Mouse (Mus musculus) kidney, embryonic 14.5 days (tissue): ENCODE results near the gene BC024978. TPM values are rescaled to one million over a fixed set of nuclear protein-coding genes. Genes with fewer than 3 reads are reported as not detected.
A peak's percentile ranks its signal among the peaks of the same experiment; 100 is the strongest.

ENCODE experiments used
- ATAC-seq: fragments of 200-750 bp; cut with Nextera tagmentation; 2 replicates; pipeline ENCODE4 v1.8.0; 2017; ENCODE audit warnings: moderate number of reproducible peaks, mild to moderate bottlenecking, moderate TSS enrichment, moderate library complexity; ENCODE audit not compliant: low FRiP score, low TSS enrichment
- H3K27ac ChIP-seq: fragments of 300-500 bp; sonication (generic); 2 replicates; pipeline ENCODE4 v1.5.1; 2014; ENCODE audit warnings: low read depth, mild to moderate bottlenecking, low read length, moderate library complexity, mixed read lengths
- H3K27me3 ChIP-seq: fragments of 300-500 bp; sonication (generic); 2 replicates; pipeline ENCODE4 v1.6.1; 2014; ENCODE audit warnings: mild to moderate bottlenecking, low read length; ENCODE audit not compliant: control insufficient read depth, insufficient read depth
- H3K36me3 ChIP-seq: fragments of 300-500 bp; sonication (generic); 2 replicates; pipeline ENCODE4 v1.6.1; 2014; ENCODE audit warnings: low read length, mixed read lengths; ENCODE audit not compliant: control insufficient read depth, insufficient read depth
- H3K4me1 ChIP-seq: fragments of 300-500 bp; sonication (generic); 2 replicates; pipeline ENCODE4 v1.6.1; 2014; ENCODE audit warnings: low read length, mixed read lengths; ENCODE audit not compliant: control insufficient read depth, insufficient read depth
- H3K4me2 ChIP-seq: fragments of 300-500 bp; sonication (generic); replicated peaks from 2 replicates; pipeline ENCODE4 v1.6.1; 2014; ENCODE audit warnings: low read depth, mild to moderate bottlenecking, low read length
- H3K4me3 ChIP-seq: fragments of 300-500 bp; sonication (generic); 2 replicates; pipeline ENCODE4 v1.5.1; 2014; ENCODE audit warnings: mild to moderate bottlenecking, low read length
- H3K9ac ChIP-seq: fragments of 300-500 bp; sonication (generic); 2 replicates; pipeline ENCODE4 v1.6.1; 2014; ENCODE audit warnings: low read depth, mild to moderate bottlenecking, low read length, moderate library complexity
- H3K9me3 ChIP-seq: fragments of 300-500 bp; sonication (generic); 2 replicates; pipeline ENCODE4 v1.6.1; 2016; ENCODE audit warnings: low read length; ENCODE audit not compliant: control insufficient read depth
- WGBS: fragments of 180-500 bp; shearing (Covaris S2); extraction: QIAGEN DNeasy Blood & Tissue Kit; methylation state at CpG from one replicate; pipeline ENCODE4 v1.1.7; 2014; 5-methylcytosine and 5-hydroxymethylcytosine counted together
- polyA plus RNA-seq: library from polyadenylated mRNA; unstranded; fragments of >200 nt; fragmentation: Nextera tagmentation; extraction: Ambion mirVana; gene quantifications from 2 replicates; pipeline ENCODE4 v1.2.1, GENCODE M21; 2014

Gene BC024978
- polyA plus RNA-seq, 1 experiment from 2014 or later: 4.5 TPM

DNA sequence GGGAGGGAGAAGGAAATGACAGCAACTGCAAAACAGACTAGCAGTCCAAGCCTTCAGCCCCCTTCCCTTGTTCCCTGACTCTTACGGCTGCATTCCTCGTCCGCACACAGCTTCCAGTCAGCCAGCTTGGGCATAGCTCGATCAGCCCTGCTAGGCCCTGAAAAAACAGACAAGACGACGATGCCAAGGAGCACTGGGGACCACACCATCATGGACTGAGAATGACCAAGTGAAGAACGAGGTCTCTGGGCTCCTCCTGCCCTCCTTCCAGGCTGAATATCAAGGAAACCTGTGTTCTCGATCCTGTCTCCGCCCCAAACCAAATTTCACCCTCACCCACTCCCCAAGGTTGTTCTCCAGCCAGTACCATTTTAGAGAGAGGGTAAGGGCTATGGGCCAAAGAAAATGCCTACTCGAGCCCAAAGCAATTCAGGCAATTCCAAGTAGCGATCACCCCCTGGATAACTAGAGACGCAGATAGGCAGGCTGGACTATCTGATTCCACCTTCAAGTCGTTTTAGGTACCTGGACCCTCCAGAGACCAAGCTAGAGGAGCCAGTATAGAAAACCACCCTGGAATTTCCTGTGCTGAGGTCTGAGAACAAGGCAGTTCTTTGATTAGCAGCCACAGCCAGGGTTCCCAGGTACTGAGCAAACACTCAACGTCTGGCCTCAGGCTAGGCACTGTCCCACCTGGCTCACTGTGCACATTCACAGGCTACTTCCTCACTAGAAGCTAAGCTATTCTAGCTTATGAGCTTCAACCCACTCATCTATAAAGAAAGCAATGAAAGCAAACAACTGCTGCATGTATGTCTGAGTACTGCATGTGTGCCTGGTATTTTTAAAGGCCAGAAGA lies 14.5 kb upstream of the BC024978 start, which contains the start of the genes Gm21983 and Mia:
Gm21983 (minus strand) TSS at position 250 of the 859 bp plus-strand sequence.
Mia (minus strand) TSS at position 321 of the 859 bp plus-strand sequence.
- no peak for ATAC-seq
- H3K36me3 ChIP-seq: peaks cover 26% of the 10 kb centered on the region
- peak within 1 kb of the TSS; percentile 52; the same call in 1 of the 2 replicates for H3K27ac ChIP-seq
- H3K9me3 ChIP-seq: no peaks in the 10 kb centered on the region
- 69% methylated on average over 14 of the region's 14 CpGs for WGBS
- H3K4me1 ChIP-seq: 0 out of 2 replicates have a peak, but pooled peaks cover 8% of the 10 kb centered on the region
- H3K27me3 ChIP-seq: no peaks in the 10 kb centered on the region
- H3K9ac ChIP-seq: no peak within 1 kb of the TSS
- H3K4me3 ChIP-seq: peak within 1 kb of the TSS; percentile 7; the same call in 1 of the 2 replicates
- H3K4me2 ChIP-seq: no peak within 1 kb of the TSS; the same call in 1 of the 2 replicates

GRCm38 (mm10) chr7:27182498-27182897 lies 13.1 kb upstream of the BC024978 start:
- WGBS: 92% methylated on average over 1 of the region's 1 CpGs
- no peak overlapping the region for H3K4me3 ChIP-seq
- no peak for ATAC-seq
- H3K4me2 ChIP-seq: no peak overlapping the region
- H3K27ac ChIP-seq: no peak overlapping the region
- no peak overlapping the region for H3K9ac ChIP-seq
- no peaks in the 10 kb centered on the region for H3K27me3 ChIP-seq
- H3K4me1 ChIP-seq: 0 out of 2 replicates have a peak, but pooled peaks cover 8% of the 10 kb centered on the region
- no peaks in the 10 kb centered on the region for H3K9me3 ChIP-seq
- peaks cover 41% of the 10 kb centered on the region for H3K36me3 ChIP-seq

- H3K27ac ChIP-seq: no peak overlapping the region
These were observed 10.6 kb upstream of the BC024978 start for GRCm38 (mm10) chr7:27184964-27185363.

DNA sequence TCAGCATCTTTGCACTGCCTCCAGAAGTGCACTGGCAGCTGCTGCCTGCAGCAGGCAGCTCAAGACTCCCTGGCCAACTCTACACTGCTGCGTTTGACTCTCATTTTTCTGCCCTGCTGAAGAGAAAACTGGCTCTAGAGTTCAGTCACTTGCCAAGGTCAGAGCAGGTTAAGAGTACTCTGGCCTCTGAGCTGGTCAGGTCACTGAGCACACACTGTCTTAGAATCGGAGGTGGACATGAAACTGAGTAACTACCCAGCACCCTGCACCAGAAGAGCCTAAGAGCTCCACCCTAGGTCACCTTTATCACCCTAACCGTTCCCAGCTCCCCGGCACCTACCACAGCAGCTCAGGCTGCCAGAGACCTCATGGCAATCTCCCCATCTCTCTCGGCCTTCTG lies 9.6 kb upstream of the BC024978 start:
- no peak for ATAC-seq
- Histone ChIP-seq H3K4me2 (no peak overlapping the region), H3K27ac (no peak overlapping the region), H3K36me3 (peaks cover 75% of the 10 kb centered on the region), H3K9ac (no peak overlapping the region), H3K4me3 (no peak overlapping the region), H3K27me3 (no peaks in the 10 kb centered on the region), H3K9me3 (no peaks in the 10 kb centered on the region), H3K4me1 (no peaks in the 10 kb centered on the region)
- WGBS: 88% methylated on average over 5 of the region's 5 CpGs

More at GRCm38 (mm10) chr7:27184964-27185363, 10.6 kb upstream of the BC024978 start:
- no peaks in the 10 kb centered on the region for H3K4me1 ChIP-seq
- H3K4me3 ChIP-seq: no peak overlapping the region
- ATAC-seq: no peak
- H3K9me3 ChIP-seq: no peaks in the 10 kb centered on the region
- H3K36me3 ChIP-seq: peaks cover 65% of the 10 kb centered on the region
- H3K9ac ChIP-seq: no peak overlapping the region
- H3K27me3 ChIP-seq: no peaks in the 10 kb centered on the region
- WGBS: 77% methylated on average over 3 of the region's 3 CpGs
- H3K4me2 ChIP-seq: no peak overlapping the region

DNA sequence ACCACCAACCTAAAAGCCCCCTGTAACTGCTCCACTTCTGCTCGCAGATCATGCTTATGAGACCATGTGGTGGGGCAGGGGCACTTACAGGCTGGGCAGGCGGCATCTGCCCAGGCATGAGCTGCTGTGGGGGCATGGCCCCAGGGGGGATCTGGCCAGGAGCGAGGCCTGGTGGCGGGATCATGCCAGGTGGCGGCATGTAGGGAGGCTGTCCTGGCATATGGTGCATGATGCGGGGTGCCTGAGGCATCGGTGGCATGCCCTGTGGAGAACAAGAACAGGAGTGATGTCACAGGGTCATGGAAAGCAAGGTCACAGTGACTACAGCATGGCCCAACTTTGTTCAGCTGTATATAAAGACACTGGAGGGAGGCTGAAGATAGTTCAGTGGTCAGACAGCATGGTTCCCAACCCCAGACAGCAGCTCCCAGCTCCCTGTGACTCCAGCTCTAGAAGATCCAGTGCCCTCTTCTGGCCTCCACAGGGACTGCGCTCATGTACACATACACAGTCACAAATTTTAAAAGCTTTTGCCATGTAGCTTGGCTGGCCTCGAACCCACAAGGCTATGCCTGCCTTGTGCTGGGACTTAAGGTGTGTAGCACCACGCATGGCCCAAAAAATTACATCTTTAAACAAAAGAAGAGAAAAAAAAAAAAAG lies 6.2 kb upstream of the BC024978 start:
- Histone ChIP-seq H3K4me2 (no peak overlapping the region), H3K4me1 (peaks cover 1% of the 10 kb centered on the region; the same call in 1 of the 2 replicates), H3K27me3 (no peaks in the 10 kb centered on the region), H3K4me3 (no peak overlapping the region), H3K36me3 (peaks cover 97% of the 10 kb centered on the region), H3K9ac (no peak overlapping the region), H3K27ac (no peak overlapping the region), H3K9me3 (no peaks in the 10 kb centered on the region)
- no peak for ATAC-seq
- WGBS: 98% methylated on average over 10 of the region's 10 CpGs

DNA sequence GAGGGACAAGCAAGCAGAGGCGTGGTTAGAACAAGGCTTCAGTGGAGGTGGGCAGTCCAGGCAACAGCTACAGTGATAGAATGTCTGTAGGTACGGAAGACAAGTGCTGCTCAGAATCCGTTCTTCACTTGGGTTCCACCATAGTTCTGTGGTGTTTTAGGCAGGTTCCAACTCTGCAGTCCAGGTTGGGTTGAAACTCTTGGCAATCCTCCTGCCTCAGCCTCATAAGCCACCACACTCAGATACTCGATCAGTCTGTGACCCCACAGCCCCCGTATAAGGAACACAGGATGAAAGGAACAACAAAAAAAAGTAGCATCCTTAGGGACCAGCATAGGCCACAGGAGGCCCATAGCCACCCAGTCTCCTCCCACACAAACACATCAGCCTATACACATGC lies 3.1 kb upstream of the BC024978 start:
- Histone ChIP-seq H3K36me3 (peaks cover 67% of the 10 kb centered on the region), H3K4me1 (peaks cover 12% of the 10 kb centered on the region; the same call in 1 of the 2 replicates), H3K4me3 (no peak overlapping the region), H3K9me3 (no peaks in the 10 kb centered on the region), H3K27ac (no peak overlapping the region), H3K9ac (no peak overlapping the region), H3K4me2 (no peak overlapping the region), H3K27me3 (no peaks in the 10 kb centered on the region)
- no peak for ATAC-seq
- 91% methylated on average over 5 of the region's 5 CpGs for WGBS

DNA sequence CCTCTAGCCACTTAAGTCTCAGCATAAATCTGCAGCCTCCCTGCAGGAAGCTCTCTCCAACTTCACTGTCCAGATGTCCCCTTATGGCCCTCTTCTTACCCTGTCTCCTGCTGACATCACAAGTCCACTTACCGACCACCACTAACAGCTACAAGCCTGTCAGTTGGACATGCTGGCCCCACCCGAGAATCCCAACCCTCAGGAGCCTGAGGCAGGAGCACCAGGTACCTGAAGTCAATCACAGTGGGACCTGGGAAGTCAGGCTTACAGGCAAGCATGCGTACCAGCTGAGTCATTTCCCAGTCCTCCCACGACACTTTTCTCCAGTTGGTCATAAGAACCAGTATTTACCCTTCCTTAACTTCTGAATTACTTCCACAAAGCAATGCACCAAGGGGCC lies 1.9 kb upstream of the BC024978 start:
- no peak overlapping the region; the same call in 1 of the 2 replicates for H3K4me2 ChIP-seq
- no peaks in the 10 kb centered on the region for H3K9me3 ChIP-seq
- ATAC-seq: no peak
- peaks cover 54% of the 10 kb centered on the region for H3K36me3 ChIP-seq
- 82% methylated on average over 4 of the region's 4 CpGs for WGBS
- H3K27me3 ChIP-seq: no peaks in the 10 kb centered on the region
- H3K4me3 ChIP-seq: no peak overlapping the region
- H3K4me1 ChIP-seq: peaks cover 12% of the 10 kb centered on the region; the same call in 1 of the 2 replicates
- H3K9ac ChIP-seq: 0 out of 2 replicates have a peak overlapping the region, but pooled peaks have one; percentile 1
- no peak overlapping the region for H3K27ac ChIP-seq

GRCm38 (mm10) chr7:27197136-27197535 lies 1.6 kb downstream of the BC024978 start:
- Histone ChIP-seq H3K4me3 (no peak overlapping the region), H3K27ac (no peak overlapping the region), H3K4me1 (peaks cover 12% of the 10 kb centered on the region; the same call in 1 of the 2 replicates), H3K4me2 (no peak overlapping the region; the same call in 1 of the 2 replicates), H3K9ac (no peak overlapping the region), H3K36me3 (peaks cover 24% of the 10 kb centered on the region), H3K27me3 (no peaks in the 10 kb centered on the region), H3K9me3 (no peaks in the 10 kb centered on the region)
- ATAC-seq: no peak
- WGBS: 85% methylated on average over 3 of the region's 3 CpGs
